Mouse (Mus musculus) layer of hippocampus, adult 18-20 months (tissue): ENCODE results near the gene Tenm4. TPM values are rescaled to one million over a fixed set of nuclear protein-coding genes. Genes with fewer than 3 reads are reported as not detected.

Experiments used
- DNase-seq, 2 experiments: peaks; one replicate each; pipeline ENCODE4 v3.0.0; 2022; ENCODE audit warnings: low spot score in 2 of 2
- total RNA-seq, 2 experiments: library from RNA; stranded (reverse); gene quantifications; 2 replicates each; pipeline ENCODE4 v1.2.3; 2021

Gene Tenm4
- total RNA-seq, 2 experiments from 2014 or later: 107 to 108 TPM

- DNase-seq: no peak
Measured at GRCm38 (mm10) chr7:96670095-96670494, 499.0 kb downstream of the Tenm4 start.

GRCm38 (mm10) chr7:96672322-96672914, 501.4 kb downstream of the Tenm4 start:
- DNase-seq: no peak

- DNase-seq: peak in 1 of 2 experiments; percentile 67
Measured at GRCm38 (mm10) chr7:96677082-96677481, 506.0 kb downstream of the Tenm4 start.

GRCm38 (mm10) chr7:96678236-96678635, 507.2 kb downstream of the Tenm4 start:
- DNase-seq: no peak

GRCm38 (mm10) chr7:96679746-96680145, 508.7 kb downstream of the Tenm4 start:
- DNase-seq: no peak

- peak; percentile 30 to 56 for DNase-seq
Measured at GRCm38 (mm10) chr7:96680405-96680804, 509.4 kb downstream of the Tenm4 start.

GRCm38 (mm10) chr7:96681808-96682207, 510.8 kb downstream of the Tenm4 start:
- no peak for DNase-seq

- DNase-seq: no peak
Measured at GRCm38 (mm10) chr7:96688141-96688540, 517.1 kb downstream of the Tenm4 start.

GRCm38 (mm10) chr7:96701097-96701845, 530.2 kb downstream of the Tenm4 start:
- no peak for DNase-seq

- no peak for DNase-seq
Measured at GRCm38 (mm10) chr7:96703958-96704357, 532.9 kb downstream of the Tenm4 start.

GRCm38 (mm10) chr7:96705307-96706129, 534.5 kb downstream of the Tenm4 start:
- DNase-seq: no peak

- no peak for DNase-seq
Measured at GRCm38 (mm10) chr7:96706531-96706930, 535.5 kb downstream of the Tenm4 start.

GRCm38 (mm10) chr7:96707112-96707511, 536.1 kb downstream of the Tenm4 start:
- no peak for DNase-seq

GRCm38 (mm10) chr7:96708071-96708470, 537.0 kb downstream of the Tenm4 start:
- DNase-seq: peak in 1 of 2 experiments; percentile 41

- DNase-seq: no peak
Measured at GRCm38 (mm10) chr7:96708561-96708960, 537.5 kb downstream of the Tenm4 start.

GRCm38 (mm10) chr7:96708968-96709367, 537.9 kb downstream of the Tenm4 start:
- DNase-seq: peak in 1 of 2 experiments; percentile 46

GRCm38 (mm10) chr7:96709891-96710290, 538.8 kb downstream of the Tenm4 start:
- no peak for DNase-seq

- peak in 1 of 2 experiments; percentile 45 for DNase-seq
Measured at GRCm38 (mm10) chr7:96710658-96711071, 539.6 kb downstream of the Tenm4 start.

GRCm38 (mm10) chr7:96712876-96713275, 541.8 kb downstream of the Tenm4 start:
- DNase-seq: no peak

- no peak for DNase-seq
Measured at GRCm38 (mm10) chr7:96716911-96717310, 545.9 kb downstream of the Tenm4 start.

GRCm38 (mm10) chr7:96718201-96719155, 547.4 kb downstream of the Tenm4 start:
- no peak for DNase-seq
